Mouse (Mus musculus) ES-Bruce4 (cell line): ENCODE results near the gene Lgi1. TPM values are rescaled to one million over a fixed set of nuclear protein-coding genes. Genes with fewer than 3 reads are reported as not detected.

Experiments used
- H3K27ac ChIP-seq: 2 replicates; pipeline ENCODE4 v1.5.1; 2012; ENCODE audit warnings: low read length, inconsistent platforms; ENCODE audit not compliant: insufficient read depth
- H3K27me3 ChIP-seq: 2 replicates; pipeline ENCODE4 v1.6.1; 2012; ENCODE audit warnings: mild to moderate bottlenecking, low read length, inconsistent platforms; ENCODE audit not compliant: control insufficient read depth, poor library complexity, insufficient read depth, severe bottlenecking
- H3K36me3 ChIP-seq: 2 replicates; pipeline ENCODE4 v1.6.1; 2012; ENCODE audit warnings: inconsistent platforms, mild to moderate bottlenecking, low read length, moderate library complexity; ENCODE audit not compliant: control insufficient read depth, poor library complexity, insufficient read depth, severe bottlenecking
- H3K4me1 ChIP-seq: one replicate; pipeline ENCODE4 v1.8.1; 2011; ENCODE audit warnings: low read length; ENCODE audit not compliant: control insufficient read depth, insufficient read depth
- H3K4me3 ChIP-seq: 2 replicates; pipeline ENCODE4 v1.5.1; 2011; ENCODE audit warnings: low read depth, mild to moderate bottlenecking, low read length
- H3K9ac ChIP-seq: 2 replicates; pipeline ENCODE4 v1.6.1; 2012; ENCODE audit warnings: low read depth, mild to moderate bottlenecking, inconsistent platforms; ENCODE audit not compliant: poor library complexity, severe bottlenecking
- H3K9me3 ChIP-seq: replicated peaks from 2 replicates; pipeline ENCODE4 v1.6.1; 2012; ENCODE audit warnings: mild to moderate bottlenecking, low read length, inconsistent platforms; ENCODE audit not compliant: control insufficient read depth, poor library complexity, insufficient read depth, severe bottlenecking
- CTCF ChIP-seq: IDR thresholded peaks from one replicate; pipeline ENCODE4 v1.8.1; 2011; ENCODE audit warnings: low read depth, low read length
- EP300 ChIP-seq: IDR thresholded peaks from 2 replicates; pipeline ENCODE4 v1.6.1; 2011; ENCODE audit warnings: low read depth, low read length; ENCODE audit not compliant: insufficient read depth
- POLR2A ChIP-seq: IDR thresholded peaks from one replicate; pipeline ENCODE4 v1.8.1; 2011; ENCODE audit warnings: low read length; ENCODE audit not compliant: insufficient read depth
- polyA plus RNA-seq: library from polyadenylated mRNA; stranded (reverse); fragments of >200 nt; gene quantifications from 2 replicates; pipeline ENCODE4 v1.2.4, GENCODE M21; 2011; ENCODE audit warnings: low read depth; ENCODE audit not compliant: missing spikeins, insufficient read depth, insufficient read length

The Lgi1 gene
- polyA plus RNA-seq, 1 experiment = 32.6 TPM

DNA sequence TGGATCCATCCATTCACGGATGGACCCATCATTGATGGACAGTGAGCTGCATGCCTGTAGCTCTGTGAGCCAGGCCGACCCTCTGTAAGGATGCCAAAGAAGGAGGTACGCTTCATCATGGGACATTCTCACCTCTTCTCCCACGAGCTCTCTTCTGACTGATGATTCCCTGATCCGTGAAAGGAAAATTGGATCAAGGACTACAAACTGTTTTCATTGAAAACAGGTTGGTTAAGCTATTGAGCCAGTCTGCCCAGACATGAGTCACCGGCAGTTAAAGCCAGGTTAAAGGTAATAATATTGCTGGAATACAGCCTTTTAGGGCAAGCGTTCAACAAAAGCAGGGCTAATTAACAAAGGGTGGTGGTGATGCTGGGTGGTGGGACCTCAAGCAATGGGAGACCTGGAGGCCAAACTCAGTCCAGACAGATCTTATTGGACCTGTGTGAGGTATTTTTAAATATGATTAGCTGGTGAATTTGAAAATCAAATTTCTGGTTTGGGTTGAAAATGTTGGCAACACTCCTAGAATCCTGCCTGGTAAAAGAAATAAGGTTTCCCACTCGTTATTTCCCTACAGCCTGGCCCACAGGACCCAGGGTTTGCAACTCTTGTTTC is 92.0 kb downstream of the Lgi1 start:
- no peak overlapping the region for H3K27ac ChIP-seq
- no peak overlapping the region for H3K4me3 ChIP-seq

DNA sequence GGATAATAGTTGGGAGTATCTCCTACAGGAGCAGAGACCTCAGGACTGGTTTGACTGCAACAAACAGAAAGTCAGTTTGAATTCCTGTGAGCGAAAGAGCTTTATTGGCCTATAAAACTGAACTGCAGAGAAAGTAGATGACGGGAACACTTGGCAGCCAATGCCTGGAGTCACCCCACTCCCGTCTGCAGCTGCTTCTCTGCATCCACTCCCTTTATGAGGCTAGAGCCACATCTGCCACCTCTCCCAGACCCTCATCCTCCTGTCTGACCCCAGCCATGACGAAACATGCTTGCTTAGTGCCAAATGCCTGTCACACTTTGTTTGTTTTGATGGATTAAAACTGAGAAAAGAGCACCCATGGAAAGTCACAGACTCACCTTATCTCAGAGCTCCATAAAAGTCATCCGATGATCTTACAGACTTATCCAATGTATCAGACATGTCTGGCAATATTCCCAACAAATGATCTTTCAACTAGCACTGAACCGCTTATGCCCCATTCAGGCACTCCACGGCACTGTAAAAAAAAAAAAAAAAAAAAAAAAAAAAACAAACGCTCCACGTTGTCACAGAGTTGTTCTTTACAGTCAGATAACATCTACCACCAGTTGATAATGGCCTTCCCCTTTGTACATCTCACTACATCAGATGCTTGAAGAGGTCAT is 93.8 kb downstream of the Lgi1 start:
- no peaks in the 10 kb centered on the region for H3K9me3 ChIP-seq
- H3K4me1 ChIP-seq = no peaks in the 10 kb centered on the region
- no peak for TF ChIP-seq CTCF
- TF ChIP-seq EP300 = no peak
- no peak for TF ChIP-seq POLR2A
- H3K9ac ChIP-seq = no peak overlapping the region
- no peaks in the 10 kb centered on the region for H3K27me3 ChIP-seq
- no peak overlapping the region for H3K27ac ChIP-seq
- no peak overlapping the region for H3K4me3 ChIP-seq
- H3K36me3 ChIP-seq = no peaks in the 10 kb centered on the region

More for the DNA sequence above, 92.0 kb downstream of the Lgi1 start:
- Histone ChIP-seq H3K9ac (no peak overlapping the region), H3K4me1 (no peaks in the 10 kb centered on the region), H3K9me3 (no peaks in the 10 kb centered on the region), H3K36me3 (no peaks in the 10 kb centered on the region), H3K27me3 (no peaks in the 10 kb centered on the region)
- no peak for TF ChIP-seq POLR2A
- TF ChIP-seq EP300 = no peak
- no peak for TF ChIP-seq CTCF

- Histone ChIP-seq H3K27ac (no peak overlapping the region), H3K4me3 (no peak overlapping the region), H3K9ac (no peak overlapping the region), H3K36me3 (no peaks in the 10 kb centered on the region), H3K4me1 (no peaks in the 10 kb centered on the region), H3K9me3 (no peaks in the 10 kb centered on the region), H3K27me3 (no peaks in the 10 kb centered on the region)
- no peak for TF ChIP-seq CTCF
- no peak for TF ChIP-seq POLR2A
Observed at GRCm38 (mm10) chr19:38359287-38359686, 95.0 kb downstream of the Lgi1 start.

Other genes with a start within 250 kb of the Lgi1 start
- 23.1 and 25.2 TPM in 2 replicates for gene Myof, start 221.0 kb upstream of the Lgi1 start, polyA plus RNA-seq
- gene Cep55, start 209.5 kb upstream of the Lgi1 start, polyA plus RNA-seq = 70.4 and 75.1 TPM in 2 replicates
- gene Ffar4, start 167.5 kb upstream of the Lgi1 start, polyA plus RNA-seq = not detected in 2 replicates
- gene Rbp4, start 139.3 kb upstream of the Lgi1 start, polyA plus RNA-seq = 1.2 and 2.0 TPM in 2 replicates
- not detected in 2 replicates for gene Pde6c, start 131.8 kb upstream of the Lgi1 start, polyA plus RNA-seq
- gene Fra10ac1, start 40.4 kb upstream of the Lgi1 start, polyA plus RNA-seq = 46.0 and 48.1 TPM in 2 replicates
- gene Slc35g1, start 131.4 kb downstream of the Lgi1 start, polyA plus RNA-seq = 19.3 and 20.3 TPM in 2 replicates
- 2.8 and 3.7 TPM in 2 replicates for gene Plce1, start 216.6 kb downstream of the Lgi1 start, polyA plus RNA-seq